Mouse (Mus musculus): ENCODE measurements around the gene Olfr615. TPM values are rescaled to one million over a fixed set of nuclear protein-coding genes. Genes with fewer than 3 reads are reported as not detected.
"Not testable (repeated sequence)": the region's sequence is repeated elsewhere in the genome, so short reads cannot be mapped to it uniquely, and the experiment has no call there.

Olfr615 gene
- not detected for total RNA-seq (2021)
- long read RNA-seq, experiment 1 = 0 reads
- long read RNA-seq, experiment 2 = 0 reads

DNA sequence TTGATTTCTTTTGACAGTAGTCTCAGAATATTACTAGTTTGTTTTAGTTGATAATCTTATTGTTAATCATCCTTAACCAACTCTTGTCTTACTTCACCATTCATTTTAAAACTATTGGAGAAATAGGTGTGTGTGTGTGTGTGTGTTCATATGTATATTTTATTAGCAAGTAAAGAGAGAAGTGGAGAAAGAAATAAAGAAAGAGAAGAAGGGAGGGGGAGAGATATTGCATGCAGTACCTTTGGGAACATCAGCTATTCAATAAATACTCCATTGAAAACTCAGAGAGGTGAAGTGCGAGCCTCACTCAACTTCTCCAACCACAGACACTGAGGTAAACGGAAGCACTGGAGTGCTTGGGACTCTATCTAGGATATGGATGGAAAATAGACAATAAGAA lies at the start of gene Olfr615:
Olfr615 (plus strand) TSS at position 301 of the 400 bp plus-strand sequence.
- DNase-seq = no peak

DNA sequence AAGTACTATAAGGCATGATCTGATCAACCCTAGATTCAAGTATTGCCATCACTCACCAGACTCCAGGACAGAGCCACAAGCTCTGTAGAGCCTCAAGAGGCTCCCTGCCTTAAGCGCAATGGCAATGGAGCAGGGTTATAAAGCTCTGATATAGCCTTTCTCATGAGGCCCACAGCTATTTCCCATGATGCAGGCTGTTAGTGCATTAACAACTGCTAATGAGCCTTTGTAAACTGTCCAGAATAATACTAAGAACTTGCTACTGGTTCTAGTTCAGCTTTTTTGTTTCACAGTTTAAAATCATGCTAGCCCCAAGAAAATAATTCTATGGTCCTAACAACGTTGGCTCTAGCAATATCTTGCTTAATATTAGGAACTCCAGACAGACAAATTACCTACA lies 43.9 kb upstream of the Olfr615 start, which contains the start of gene Olfr610:
Olfr610 (minus strand) TSS at position 101 of the 400 bp plus-strand sequence.
- DNase-seq = no peak

DNA sequence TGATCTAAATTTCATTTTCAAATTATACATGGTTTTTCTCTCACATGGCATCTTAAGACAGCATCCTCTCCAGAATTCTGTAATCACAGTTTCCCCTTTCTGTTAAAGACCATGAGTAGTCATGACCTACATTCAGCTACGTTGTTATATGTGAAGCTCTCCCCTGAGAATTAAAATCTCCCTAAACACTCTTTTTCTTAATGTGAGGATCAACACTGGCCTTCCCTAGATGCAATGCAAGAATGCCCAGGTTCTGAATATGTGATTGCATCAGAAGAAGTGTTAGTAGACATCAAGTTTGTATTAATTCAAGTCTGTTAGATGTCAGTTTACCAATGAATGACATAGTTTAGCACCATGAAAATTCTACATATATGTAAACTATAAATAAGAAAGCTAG lies 35.1 kb upstream of the Olfr615 start, which contains the start of gene Olfr611:
Olfr611 (minus strand) TSS at position 101 of the 400 bp plus-strand sequence.
- not testable (repeated sequence) for DNase-seq

DNA sequence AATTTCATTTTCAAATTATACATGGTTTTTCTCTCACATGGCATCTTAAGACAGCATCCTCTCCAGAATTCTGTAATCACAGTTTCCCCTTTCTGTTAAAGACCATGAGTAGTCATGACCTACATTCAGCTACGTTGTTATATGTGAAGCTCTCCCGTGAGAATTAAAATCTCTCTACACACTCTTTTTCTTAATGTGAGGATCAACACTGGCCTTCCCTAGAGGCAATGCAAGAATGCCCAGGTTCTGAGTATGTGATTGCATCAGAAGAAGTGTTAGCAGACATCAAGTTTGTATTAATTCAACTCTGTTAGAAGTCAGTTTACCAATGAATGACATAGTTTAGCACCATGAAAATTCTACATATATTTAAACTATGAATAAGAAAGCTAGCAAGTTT lies 13.3 kb upstream of the Olfr615 start, which contains the start of gene Olfr612:
Olfr612 (minus strand) TSS at position 101 of the 400 bp plus-strand sequence.
- not testable (repeated sequence) for DNase-seq

DNA sequence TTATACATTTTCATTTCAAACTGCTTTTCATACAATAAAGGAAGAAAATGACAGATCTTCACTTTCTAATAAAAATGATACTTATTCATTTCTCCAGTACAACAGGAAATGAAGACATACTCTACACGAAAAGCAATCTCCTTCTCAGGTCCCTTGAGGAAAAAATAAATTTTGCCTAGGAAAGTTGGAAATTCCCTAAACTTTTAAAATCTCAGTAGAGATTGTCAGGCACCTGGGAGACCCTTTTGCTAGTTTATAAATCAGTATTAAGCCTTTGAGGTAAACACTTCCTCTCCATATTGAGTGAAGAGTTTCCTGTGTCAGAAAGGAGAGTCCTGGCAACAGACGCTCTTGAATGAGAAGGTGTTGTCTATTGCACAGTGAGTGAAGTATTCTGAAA lies 8.1 kb upstream of the Olfr615 start, which contains the start of gene Olfr613:
Olfr613 (plus strand) TSS at position 301 of the 400 bp plus-strand sequence.
- no peak for DNase-seq

DNA sequence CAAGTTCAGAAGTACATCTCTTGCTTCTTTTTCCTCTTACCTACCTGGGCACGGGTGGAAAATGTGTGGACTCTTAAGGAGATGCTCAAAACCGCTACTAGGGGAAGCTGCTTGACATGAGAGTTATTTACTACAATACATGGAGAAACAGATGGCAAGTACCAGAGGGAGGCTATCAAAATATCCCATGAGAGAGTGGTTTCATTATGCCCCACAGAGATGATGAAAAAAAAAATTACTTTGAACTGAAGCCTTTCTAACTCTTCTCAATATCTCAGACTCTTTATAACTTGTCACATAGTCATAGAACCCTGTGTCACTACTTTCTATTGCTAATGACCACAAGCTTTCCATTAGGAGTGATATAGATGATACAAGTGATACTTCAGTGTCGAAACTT lies 13.2 kb downstream of the Olfr615 start, which contains the start of gene Olfr616:
Olfr616 (minus strand) TSS at position 101 of the 400 bp plus-strand sequence.
- no peak for DNase-seq

DNA sequence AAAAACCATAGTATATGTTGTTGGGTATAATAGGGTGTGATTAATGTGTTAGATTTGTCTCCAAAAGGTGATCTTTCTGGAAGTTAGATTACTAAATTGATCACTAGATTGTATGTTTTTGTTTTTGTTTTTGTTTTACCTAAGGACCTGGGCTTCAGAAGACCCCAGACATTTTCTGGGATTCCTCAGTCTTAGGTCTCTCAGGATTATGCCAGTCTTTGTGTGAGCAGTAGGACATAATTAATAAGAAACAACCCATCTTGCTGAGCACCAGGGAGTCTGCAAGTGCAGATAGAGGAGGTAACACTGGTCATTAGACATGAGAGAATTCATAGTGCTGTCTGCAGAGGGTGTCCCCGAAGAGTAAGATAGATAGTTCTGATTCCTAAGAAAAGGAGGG lies 16.9 kb downstream of the Olfr615 start, which contains the start of gene Olfr617:
Olfr617 (plus strand) TSS at position 301 of the 400 bp plus-strand sequence.
- no peak for DNase-seq

DNA sequence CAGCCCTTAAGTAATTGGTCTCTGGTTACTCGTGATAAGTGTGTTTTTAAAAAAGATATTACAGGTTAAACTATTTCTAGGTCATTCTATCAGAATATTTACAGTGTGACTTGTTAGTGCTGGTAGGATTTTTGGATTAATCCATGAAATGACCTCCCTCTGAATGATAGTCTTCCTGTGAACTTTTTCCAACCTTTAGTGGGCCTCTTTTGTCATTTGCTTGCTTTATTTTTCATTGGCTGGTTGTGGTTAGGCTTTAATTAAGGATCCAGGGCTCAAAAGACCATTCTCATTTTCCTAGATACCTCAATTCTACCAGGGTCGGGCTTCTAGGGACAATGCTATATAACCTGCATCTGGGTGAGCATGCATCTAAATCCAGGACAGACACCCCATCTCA lies 33.9 kb downstream of the Olfr615 start, which contains the start of gene Olfr618:
Olfr618 (plus strand) TSS at position 301 of the 400 bp plus-strand sequence.
- DNase-seq = no peak

DNA sequence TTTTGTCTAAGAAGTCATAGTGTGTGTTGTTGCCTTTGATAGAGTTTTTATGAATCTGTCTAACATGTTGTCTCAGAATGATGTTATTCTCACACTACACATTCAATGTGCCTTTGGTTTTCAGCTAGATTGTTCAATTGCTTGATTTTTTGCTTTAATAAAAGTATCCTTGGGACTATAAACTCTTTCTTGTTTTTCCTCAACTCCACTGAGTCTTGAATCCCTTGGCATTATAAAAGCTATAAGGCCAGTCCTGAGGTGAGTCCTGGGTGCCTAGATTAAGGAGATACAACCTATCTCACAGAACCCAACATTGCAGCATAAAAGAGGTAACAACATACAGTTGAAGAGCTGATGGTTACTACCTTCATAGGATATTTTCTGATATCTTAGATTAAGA lies 44.4 kb downstream of the Olfr615 start, which contains the start of gene Olfr619:
Olfr619 (plus strand) TSS at position 301 of the 400 bp plus-strand sequence.
- no peak for DNase-seq

DNA sequence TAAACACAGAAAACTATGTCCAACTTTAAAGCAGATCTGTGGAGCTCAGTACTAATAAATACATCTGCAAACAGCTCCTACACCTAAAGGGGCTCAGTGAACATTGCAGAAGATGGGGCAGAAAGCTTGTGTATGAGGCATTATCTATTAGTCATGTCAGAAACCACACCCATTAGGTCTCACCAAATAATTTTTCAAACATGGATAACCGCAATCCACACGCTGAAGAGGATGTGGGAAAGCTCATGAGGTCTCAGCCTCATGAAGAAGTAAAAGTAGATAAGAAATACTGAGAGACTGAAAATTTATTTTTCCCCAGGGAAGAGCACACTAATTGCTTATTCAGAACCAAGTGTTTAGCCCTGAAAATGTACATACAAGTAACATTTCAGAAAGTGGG lies 51.5 kb downstream of the Olfr615 start:
- DNase-seq = no peak

DNA sequence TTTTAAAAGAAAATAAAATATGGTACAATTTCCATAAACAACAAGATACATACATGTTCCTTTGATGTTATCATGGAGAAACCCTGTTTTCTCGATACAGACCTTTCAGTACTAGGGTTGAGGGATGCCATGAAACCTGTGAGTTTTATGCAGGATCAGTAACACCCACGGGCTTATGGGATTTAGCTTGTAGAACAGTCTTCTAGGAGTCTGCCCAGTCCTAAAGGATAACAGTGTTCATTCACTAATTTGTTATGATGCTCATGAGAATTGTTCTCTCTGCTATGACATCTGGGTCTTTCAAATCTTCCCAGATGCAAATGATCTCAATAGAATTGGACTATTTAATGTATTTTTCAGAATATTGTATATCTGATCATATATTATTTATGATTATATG lies 56.6 kb downstream of the Olfr615 start, which contains the start of gene Olfr620:
Olfr620 (minus strand) TSS at position 101 of the 400 bp plus-strand sequence.
- no peak for DNase-seq

Small RNAs within 50 kb of the gene (microRNA-seq; reads per million reads assigned to microRNA genes)
- 0 reads per million in 2 experiments for gene Gm26506

Other genes with a start within 250 kb of the Olfr615 start
- not detected for gene Olfr597, start 239.8 kb upstream of the Olfr615 start, total RNA-seq (2021)
- not detected for gene Olfr598, start 232.5 kb upstream of the Olfr615 start, total RNA-seq (2021)
- gene Olfr599, start 220.2 kb upstream of the Olfr615 start, total RNA-seq (2021) = not detected
- not detected for gene Olfr600, start 206.4 kb upstream of the Olfr615 start, total RNA-seq (2021)
- not detected for gene Olfr601, start 193.4 kb upstream of the Olfr615 start, total RNA-seq (2021)
- gene Olfr603, start 169.9 kb upstream of the Olfr615 start, total RNA-seq (2021) = not detected
- not detected for gene Usp17lc, start 141.0 kb upstream of the Olfr615 start, total RNA-seq (2021)
- not detected for gene Olfr605, start 110.6 kb upstream of the Olfr615 start, total RNA-seq (2021)
- not detected for gene Olfr606, start 107.0 kb upstream of the Olfr615 start, total RNA-seq (2021)
- gene Olfr607, start 91.9 kb upstream of the Olfr615 start, total RNA-seq (2021) = not detected
- gene Olfr608, start 86.2 kb upstream of the Olfr615 start, total RNA-seq (2021) = not detected
- gene Olfr609, start 58.0 kb upstream of the Olfr615 start, total RNA-seq (2021) = not detected
- not detected for gene Olfr610, start 44.0 kb upstream of the Olfr615 start, total RNA-seq (2021)
- not detected for gene Olfr611, start 35.2 kb upstream of the Olfr615 start, total RNA-seq (2021)
- not detected for gene Olfr612, start 13.4 kb upstream of the Olfr615 start, total RNA-seq (2021)
- not detected for gene Olfr613, start 8.0 kb upstream of the Olfr615 start, total RNA-seq (2021)
- not detected for gene Olfr616, start 13.1 kb downstream of the Olfr615 start, total RNA-seq (2021)
- gene Olfr617, start 17.0 kb downstream of the Olfr615 start, total RNA-seq (2021) = not detected
- gene Olfr618, start 34.0 kb downstream of the Olfr615 start, total RNA-seq (2021) = not detected
- gene Olfr619, start 44.5 kb downstream of the Olfr615 start, total RNA-seq (2021) = not detected
- not detected for gene Olfr620, start 56.5 kb downstream of the Olfr615 start, total RNA-seq (2021)
- gene Olfr622, start 86.6 kb downstream of the Olfr615 start, total RNA-seq (2021) = not detected
- not detected for gene Olfr623, start 107.6 kb downstream of the Olfr615 start, total RNA-seq (2021)
- not detected for gene Olfr624, start 115.1 kb downstream of the Olfr615 start, total RNA-seq (2021)
- not detected for gene Olfr625-ps1, start 126.6 kb downstream of the Olfr615 start, total RNA-seq (2021)
- gene Olfr243, start 158.6 kb downstream of the Olfr615 start, total RNA-seq (2021) = not detected
- not detected for gene Olfr628, start 174.3 kb downstream of the Olfr615 start, total RNA-seq (2021)
- not detected for gene Olfr629, start 188.9 kb downstream of the Olfr615 start, total RNA-seq (2021)
- gene Olfr630, start 201.3 kb downstream of the Olfr615 start, total RNA-seq (2021) = not detected
- not detected for gene Olfr69, start 215.5 kb downstream of the Olfr615 start, total RNA-seq (2021)
- gene Olfr68, start 223.6 kb downstream of the Olfr615 start, total RNA-seq (2021) = not detected
- not detected for gene Olfr67, start 235.7 kb downstream of the Olfr615 start, total RNA-seq (2021)

Data from gastrocnemius, postnatal 10 days (tissue).